Mouse (Mus musculus): ENCODE measurements around the gene Tppp3.

- TF ChIP-seq CTCF (IDR thresholded peaks at IDR 0.05; ENCODE audit: low read depth) (no peak), EP300 (IDR thresholded peaks at IDR 0.05; ENCODE audit: low read depth) (no peak)
Measured at GRCm38 (mm10) chr8:105493495-105493894, 22.2 kb upstream of the Tppp3 start.

Measured in liver, embryonic 14.5 days (tissue).